Mouse (Mus musculus) telencephalon, adult 2 months (tissue): ENCODE results near the gene Cyp8b1.

ENCODE experiments used
- DNase-seq: peaks from one replicate; pipeline ENCODE4 v3.0.0-alpha.2; 2011; ENCODE audit warnings: low read depth, low spot score

Cyp8b1 gene

DNA sequence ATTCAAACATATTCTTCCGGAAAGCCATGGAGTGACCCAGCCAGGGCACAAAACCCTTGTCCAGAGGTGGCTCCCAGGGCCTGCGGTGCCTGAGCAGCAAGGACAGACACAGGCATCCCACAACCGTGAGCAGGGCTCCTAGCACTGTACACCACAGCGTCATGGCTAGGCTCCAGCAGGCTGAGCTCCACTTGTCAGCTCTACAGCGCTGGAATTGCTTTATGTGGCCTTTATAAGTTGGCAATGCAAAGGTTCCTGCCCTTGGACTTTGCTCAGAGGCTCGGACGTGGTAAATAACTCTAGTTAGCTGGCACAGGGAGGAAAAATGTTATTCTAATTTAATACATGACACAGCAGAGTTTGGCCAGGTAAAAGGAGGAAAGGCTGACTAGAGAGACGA lies at the start of gene Cyp8b1:
Cyp8b1 (minus strand) TSS at position 204 of the 400 bp plus-strand sequence.
- no peak for DNase-seq

DNA sequence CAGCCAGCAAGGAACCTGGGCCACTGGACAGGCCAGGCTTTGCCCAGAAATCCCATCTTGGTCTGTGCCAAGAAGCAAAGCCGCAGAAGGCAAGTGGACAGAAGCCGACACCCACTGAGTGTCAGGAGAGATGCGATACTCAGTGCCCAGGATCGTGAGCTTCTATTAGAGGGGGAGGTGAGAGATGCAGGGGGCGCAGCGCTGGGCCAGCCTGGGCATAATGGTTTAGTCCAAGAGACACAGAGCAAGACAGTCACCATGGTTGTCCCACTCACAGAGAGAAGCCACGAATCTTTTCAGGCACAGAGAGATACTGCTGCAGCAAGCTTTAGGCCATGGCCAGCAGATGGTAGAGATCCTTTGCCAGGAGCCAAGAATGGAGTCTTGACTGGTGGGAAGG lies 48.8 kb upstream of the Cyp8b1 start:
- no peak for DNase-seq

DNA sequence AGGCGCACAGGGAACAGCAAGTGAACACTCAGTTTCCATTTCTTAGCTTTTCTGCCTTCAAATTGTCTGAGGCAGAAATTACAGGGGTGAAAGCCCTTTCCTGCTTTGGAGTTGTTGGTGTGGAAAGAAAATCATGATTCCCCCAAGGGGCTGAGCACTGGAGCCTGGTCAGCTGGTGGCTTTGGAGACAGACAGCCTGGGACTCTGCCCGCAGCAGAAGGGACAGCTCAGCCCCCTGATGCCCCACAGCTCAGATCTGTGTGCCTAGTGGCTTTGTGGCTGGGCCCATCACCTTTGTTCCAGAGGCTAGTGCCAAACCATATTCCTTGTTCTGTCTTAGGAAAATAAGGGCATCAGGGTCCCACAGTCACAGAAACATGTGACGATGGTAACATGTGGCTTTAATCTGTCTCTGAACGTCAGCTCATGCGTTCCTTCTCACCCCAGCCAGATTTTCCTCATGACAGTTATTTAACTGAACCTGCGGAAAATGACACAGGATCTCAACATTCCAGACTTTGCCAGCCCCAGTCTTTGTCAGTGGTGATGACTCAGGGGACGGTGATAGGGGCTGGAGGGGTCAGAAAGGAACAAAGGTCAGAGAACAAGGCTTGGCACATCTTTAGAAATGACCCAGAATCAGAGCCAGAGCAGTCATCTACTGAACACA lies 44.0 kb upstream of the Cyp8b1 start:
- no peak for DNase-seq

DNA sequence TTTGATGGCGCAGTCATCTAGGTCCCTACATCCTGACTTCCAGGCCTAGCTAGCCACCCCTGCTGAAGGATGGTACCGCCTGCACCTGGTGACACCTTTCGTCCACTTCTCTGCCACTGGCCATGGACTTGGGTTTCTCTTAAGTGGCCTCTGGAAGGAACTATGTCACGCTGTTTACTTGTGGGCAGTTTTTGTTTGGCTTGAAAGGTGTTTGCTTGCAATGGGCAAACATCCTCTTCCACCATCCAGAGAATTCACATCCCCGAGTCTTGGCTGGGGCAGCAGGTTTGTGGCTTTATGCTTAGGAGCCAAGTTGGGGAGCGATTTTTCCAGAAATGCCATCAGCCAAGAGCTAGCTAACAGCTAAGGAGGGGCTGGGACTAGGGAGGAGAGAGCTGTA lies 36.5 kb upstream of the Cyp8b1 start:
- DNase-seq: no peak

DNA sequence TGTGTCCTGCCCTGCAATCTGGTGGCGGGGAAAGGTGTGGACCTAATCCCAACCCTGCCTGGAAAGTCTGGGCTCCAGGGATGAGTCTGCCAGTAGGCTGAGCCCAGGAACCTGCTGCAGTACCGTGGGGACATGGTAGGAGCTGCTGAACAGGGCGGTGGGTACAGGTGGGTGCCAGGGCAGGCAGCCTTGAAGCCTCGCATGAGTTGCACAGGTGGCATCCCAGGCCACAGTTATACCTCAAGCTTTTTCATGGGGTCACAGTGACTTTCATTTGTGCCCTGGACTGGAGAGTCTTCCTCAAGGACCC lies 35.0 kb upstream of the Cyp8b1 start:
- no peak for DNase-seq

DNA sequence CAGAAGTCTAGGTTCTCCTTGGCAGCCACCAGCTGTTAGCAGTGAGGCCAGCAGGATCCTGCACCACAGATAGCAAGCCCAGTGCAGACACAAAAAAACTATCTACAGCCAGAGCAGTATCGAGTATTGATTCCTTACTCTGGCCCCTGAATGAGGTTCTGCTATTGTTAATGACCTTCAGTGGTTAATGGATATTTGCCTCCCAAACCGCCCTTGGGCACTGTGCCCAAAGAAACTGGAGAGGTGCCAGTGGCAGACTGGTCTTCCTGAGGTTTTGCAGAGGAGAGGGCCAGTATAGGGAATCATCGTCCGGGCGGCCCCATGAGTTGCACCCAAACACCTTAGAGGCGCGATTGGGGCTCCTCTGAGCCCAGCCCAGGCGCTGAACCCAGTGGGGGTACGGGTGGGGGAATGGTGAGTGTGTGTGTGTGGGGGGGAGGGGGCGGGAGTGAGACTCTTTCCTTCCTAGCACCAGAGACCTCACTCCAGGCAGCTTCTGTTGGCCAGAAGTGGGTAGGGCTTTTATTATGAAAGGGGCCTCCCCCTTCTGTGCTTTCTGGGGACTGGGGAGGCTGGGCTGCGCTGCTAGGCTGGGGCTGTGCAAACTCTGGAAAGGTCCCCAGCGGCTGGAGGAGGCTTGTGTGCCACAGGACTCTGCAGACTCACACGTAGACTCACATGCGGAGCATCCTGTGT lies 34.5 kb upstream of the Cyp8b1 start, which contains the start of gene Fam198a:
Fam198a (plus strand) TSS at position 571 of the 696 bp plus-strand sequence.
- DNase-seq: no peak

DNA sequence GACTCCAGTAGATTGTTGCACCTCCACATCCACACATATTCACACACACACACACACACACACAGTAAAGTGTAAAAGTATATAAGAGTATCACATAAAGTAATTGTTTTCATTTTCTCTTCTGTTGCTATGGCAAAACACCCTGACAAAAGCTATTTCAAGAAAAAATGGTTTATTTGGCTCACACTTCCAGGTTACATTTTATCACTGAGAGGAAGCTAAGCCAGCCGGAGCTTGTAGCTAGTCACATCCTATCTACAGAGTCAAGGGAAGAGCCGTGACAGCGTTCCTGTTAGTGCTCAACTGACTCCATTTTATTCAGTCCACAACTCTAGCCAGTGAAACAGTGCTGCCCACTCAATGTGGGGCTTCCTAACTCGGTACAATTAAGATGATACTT lies 32.3 kb upstream of the Cyp8b1 start:
- DNase-seq: no peak

DNA sequence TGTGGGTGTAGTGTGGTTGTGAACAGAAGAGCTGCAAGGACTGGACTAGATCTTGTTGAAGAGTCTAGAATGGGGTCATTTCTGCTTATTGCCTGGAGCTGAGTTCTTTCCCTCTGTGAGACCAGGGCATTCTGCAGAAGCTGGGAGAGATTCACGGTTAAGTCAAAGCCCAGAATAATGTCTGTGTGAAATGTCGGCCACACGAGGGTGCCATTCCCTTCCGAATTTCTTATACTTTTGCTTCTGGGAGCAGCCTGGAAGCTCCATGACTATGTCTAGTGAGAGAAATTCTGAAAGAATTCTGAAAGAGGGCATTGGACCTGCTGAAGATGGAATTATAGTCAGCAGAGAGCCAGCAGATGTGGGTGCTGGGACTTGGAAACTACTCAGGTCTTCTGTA lies 31.7 kb upstream of the Cyp8b1 start:
- DNase-seq: peak; percentile 56

DNA sequence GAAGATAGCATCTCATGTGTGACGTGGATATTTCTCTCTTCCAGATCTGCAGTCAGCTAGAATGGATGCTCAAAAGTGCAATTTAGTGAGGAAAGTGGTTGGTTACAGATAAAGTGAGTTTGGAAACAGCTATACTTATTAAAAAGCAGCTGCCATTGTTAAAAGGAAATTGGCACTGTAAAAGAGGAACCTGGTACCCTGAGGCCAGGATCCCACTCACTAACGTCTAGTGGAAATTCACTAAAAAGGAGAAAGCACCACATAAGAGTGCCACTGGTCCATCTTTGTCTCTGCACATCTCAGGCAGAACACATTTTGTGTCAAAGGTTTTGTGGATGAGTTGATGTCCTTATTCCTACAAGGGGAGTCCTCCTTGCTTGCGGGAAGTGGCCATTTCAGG lies 27.5 kb upstream of the Cyp8b1 start:
- no peak for DNase-seq

DNA sequence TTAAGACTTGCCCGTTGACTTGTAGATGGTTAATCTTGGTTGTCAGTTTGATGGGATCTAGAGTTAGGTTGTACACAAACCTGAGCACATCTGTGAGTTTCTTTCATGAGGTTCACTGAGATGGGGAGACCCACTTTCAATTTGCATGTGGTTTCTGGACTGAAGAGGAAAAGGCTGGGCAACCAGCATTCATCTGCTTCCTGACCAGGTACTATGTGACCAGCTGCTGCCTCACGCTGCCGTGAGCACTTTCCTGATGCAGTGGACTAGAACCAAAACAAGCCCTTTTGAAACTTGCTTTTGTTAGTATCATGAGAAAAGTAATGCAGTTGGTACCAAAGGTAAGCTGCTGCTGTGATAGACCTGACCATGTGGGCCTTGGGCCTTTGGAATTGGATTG lies 26.9 kb upstream of the Cyp8b1 start:
- DNase-seq: no peak

DNA sequence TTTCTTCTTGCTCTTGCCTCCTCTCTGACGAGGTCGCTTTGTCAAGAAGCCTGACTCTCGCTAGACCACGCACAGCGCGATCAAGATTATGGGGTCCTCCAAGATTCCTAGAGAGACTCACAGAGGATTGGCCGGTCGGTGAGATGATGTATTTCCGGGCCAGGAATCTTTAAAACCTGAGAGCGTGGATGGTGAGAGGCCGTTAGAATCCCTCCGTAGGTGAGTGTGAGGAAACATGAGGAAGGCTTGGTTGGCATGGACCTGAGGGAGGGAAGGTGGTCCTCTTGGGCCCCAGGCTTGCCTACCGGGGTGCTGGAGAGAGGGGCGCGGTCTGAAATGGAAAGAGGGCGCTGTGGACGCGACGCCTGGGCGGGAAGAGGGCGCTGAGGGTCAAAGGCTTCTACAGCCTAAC lies 21.8 kb upstream of the Cyp8b1 start:
- no peak for DNase-seq

DNA sequence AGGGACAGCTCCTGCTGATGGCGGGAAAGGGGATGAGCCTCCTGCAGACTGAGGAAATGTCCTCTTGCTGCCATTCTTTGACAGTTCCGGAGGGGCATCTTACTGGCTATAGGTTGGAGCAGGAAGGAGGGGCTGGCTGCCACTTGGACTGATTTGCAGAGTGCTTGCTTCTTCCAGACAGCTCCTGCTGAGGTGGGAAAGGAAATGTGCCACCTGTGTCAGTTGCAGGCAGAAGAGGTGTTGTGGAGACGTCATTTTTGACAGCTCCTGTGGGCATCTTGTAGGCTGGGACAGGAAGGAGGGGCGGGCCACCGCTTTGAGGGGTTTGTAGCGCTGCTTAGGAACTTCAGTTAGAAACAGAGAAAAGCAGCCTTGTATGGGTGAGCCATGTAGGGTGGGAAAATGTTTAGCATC lies 21.4 kb upstream of the Cyp8b1 start:
- DNase-seq: no peak

DNA sequence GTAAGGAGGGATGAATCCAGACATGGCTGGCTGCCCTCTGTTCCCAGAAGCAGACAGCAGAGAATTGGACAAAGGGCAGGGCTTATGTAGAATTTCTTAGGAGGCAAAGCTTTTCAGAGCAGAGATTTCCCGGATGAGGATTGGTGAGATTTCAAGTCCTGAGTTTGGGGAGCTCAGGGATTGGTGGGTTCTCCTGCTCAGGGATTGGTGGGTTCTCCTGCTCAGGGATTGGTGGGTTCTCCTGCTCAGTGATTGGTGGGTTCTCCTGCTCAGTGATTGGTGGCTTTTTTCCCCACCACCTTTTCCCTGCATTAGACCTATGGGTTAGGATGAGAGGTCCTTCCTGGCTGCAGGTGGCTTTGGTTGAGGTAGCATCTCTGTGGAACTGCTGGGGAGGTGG lies 20.8 kb upstream of the Cyp8b1 start:
- no peak for DNase-seq

DNA sequence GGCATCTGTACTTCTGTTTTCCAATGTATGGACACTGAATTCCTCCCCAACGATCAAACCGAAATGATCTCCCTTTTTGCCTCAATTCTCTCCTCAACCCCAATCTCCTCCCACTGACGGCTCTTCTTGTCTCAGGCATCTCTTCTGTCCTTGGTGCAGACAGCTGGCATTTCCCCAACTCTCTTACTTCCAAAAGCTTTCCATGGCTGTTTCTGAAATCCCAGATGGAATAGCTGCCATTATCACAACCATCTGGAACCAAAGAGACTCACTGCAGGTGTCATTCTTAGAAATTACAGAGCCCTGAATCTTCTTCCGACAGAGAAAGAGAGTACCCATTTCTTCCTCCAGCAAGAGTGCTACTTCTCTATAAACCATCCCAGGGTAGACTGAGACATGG lies 18.8 kb upstream of the Cyp8b1 start:
- DNase-seq: no peak

DNA sequence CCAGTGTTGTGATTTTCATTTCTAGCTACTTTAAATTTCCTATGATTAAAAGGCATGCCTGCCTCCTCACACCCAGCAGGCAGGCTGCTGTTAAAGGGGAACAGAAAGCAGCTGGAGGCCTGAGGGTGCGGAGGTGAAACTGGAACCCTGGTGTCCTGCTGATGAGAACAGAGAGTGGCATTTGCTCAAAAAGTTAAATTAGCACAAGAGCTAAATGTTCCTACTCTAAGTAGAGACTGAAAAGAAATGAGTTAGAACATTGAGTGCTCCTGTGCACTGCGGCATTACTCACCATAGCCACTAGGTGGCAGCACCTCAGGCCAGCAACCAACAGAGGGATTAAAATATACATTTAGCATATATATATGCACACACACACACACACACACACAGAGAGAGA lies 12.4 kb upstream of the Cyp8b1 start:
- DNase-seq: no peak

DNA sequence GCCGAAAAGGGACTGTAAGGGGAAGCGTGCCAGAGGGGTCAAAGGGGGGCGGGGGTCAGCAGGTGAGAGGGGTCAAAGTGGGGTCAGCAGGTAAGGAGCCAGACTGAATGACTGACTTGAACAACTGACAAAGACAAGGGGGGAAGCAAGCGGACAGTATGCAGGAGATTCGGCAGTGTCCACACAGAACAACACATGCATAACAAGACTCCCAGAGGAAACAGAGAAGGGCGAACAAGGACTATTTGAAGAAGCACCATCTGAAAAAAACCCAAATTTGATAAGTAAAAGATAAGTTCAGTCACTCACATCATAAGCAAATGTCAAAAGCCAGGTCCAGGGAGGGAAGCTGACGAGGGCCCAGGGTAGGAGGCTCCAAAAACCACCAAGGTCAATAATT lies 11.6 kb upstream of the Cyp8b1 start:
- no peak for DNase-seq

DNA sequence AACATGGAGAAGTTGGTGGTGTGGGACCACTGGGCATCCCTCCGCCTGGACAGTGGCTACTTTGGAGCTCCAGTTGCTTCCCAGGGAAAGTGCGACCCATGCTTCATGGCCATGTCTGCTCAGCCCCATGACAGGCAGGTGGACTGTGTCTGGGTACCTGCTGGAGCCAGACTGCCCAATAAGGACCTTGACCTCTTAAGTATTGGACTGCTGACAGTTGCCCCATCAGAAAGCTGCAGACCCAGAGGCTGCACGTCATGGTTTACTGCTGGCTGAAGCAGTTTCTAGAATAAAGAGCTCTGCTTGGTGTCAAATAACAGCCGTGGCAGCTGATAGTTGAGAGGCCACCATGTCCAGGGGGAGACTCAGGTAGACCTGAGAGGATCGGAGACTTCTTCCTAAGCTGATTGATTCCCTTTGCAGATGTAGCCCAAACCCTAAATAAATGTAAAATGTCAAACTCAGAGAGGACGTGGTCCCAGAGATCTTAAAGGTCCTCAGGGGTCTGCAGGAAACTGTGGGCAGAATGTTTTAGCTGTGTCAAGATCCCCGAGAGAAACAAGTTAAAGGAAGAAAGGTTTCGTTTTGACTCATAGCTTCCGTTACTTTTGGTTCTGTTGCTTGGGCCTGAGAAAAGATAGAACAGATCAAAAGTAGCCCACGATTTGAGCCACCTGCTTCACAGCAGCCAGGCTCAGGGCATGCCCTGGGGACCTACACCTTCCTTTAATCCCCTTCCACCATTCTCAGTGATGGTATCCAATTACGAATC lies 10.7 kb upstream of the Cyp8b1 start:
- DNase-seq: no peak

DNA sequence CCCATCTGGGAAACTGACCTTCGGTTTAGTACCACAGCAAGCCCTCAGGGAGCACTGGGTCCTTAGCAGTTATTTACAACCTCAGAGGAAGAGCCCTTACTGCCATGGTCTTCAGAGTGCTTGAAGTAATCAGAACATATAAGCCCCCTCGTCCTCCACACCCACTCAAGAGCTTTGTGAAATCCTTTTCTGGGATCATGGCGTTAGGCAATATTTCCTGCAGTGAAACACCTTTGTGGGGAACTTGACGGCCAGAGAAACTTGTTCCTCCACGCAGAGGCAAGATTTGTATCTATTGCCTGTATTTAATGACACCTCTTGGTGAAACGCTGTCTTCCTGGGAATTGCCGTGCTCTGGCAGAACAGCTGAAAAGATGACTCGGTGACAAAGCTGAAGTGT lies 9.9 kb upstream of the Cyp8b1 start:
- no peak for DNase-seq

DNA sequence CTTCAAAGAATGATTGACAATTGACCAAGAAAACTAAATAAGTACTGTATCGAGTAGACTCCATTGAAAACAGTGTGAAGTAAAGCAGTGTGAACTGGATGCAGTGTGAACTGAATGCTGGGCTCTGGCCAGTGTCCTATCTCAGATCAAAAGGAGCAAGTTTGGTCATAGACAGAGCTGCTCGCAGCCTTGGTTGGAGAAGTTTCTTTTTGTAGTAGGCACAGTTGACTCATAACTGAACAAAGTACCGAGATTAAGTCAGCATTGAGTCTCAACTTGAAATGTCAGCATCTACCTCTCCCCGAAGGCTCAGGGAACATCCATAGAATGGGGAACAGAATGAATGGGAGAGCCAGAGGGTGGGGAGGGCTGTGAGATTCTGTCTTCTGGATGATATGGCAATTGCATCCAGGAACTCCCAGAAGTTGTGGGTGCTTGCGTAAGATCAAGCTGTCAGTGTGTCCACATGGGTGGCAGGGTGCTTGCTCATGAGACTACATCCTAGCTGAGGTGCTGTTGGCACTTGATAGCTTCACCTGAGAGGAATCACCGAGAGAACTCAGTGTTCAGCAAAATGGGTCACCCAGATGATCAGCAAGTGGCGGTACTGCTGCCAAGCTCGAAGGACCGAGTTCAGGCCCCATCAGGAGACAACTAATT lies 8.9 kb upstream of the Cyp8b1 start:
- DNase-seq: no peak

DNA sequence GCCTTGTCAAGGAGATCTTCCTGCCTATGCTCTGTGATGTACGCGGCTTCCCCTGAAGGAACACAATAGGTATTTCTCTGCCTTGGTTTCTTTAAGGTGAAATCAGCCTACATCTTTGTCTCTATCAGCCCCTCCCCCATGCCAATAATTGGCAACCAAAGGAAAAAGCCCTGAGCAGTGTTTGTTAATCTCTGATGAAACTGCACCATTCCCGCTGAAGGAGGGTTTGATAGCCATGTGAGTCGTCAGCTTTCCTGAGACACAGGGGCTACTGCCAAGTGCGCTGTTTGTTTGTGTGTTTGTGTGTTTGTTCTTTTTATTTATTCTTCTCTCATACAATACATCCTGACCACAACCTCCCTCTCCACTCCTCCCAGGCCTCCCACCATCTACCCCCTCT lies 7.8 kb upstream of the Cyp8b1 start:
- DNase-seq: no peak

DNA sequence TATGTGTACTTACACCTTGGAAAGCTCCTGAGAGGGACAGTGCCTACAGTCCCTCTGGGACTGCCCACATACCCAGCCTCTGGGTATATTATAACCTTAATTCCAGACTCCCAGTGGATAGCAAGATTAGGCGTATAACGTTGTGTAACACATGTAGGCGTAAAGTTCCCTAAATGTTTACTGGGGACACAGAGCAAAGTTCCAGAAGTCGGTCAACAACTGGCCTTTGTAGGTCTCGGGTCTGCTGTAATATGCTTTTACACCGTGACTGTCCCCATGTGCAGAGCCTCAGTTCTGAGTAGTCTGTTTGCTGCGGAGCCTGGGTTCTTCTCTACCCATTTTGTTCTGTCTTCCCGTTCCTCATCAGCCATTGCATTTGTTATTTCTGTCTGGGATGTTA lies 7.3 kb upstream of the Cyp8b1 start:
- no peak for DNase-seq

DNA sequence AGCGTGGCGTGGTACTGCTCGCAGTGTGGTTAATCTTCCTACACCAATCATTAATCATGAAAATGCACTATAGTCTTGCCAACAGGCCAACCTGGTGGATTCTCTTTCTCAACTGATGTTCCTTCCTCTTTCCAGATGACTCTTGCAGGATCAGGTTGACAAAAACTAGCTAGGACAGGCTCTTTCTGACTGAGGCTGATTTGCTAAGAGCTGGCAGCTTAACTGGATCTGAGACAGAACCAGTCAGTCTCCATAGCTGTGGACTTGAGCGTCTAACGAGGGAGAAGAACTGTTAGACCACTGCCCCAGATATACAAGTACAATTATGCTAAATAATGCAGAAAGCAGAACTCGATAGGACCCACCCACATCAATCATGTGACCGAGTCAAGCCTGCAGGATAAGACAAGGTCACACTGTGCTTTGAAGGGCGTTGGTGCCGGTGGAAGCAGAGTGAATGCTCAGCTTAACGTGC lies 3.0 kb upstream of the Cyp8b1 start:
- no peak for DNase-seq
